Mouse (Mus musculus) neural tube, embryonic 13.5 days (tissue): Measurements from ENCODE around the gene Gm14214. TPM values are rescaled to one million over a fixed set of nuclear protein-coding genes. Genes with fewer than 3 reads are reported as not detected.

Source experiments
- ATAC-seq: fragments of 200-750 bp; cut with Nextera tagmentation; 2 replicates; pipeline ENCODE4 v1.8.0; 2017; ENCODE audit warnings: low read depth, mild to moderate bottlenecking, moderate TSS enrichment, moderate library complexity
- H3K27ac ChIP-seq: fragments of 300-500 bp; sonication (generic); replicated peaks from 2 replicates; pipeline ENCODE4 v1.5.1; 2015; ENCODE audit warnings: moderate library complexity, mild to moderate bottlenecking, inconsistent platforms
- H3K27me3 ChIP-seq: fragments of 300-500 bp; sonication (generic); 2 replicates; pipeline ENCODE4 v1.6.1; 2015; ENCODE audit warnings: mild to moderate bottlenecking, inconsistent platforms
- H3K36me3 ChIP-seq: fragments of 300-500 bp; sonication (generic); 2 replicates; pipeline ENCODE4 v1.6.1; 2015; ENCODE audit warnings: mild to moderate bottlenecking, inconsistent platforms
- H3K4me1 ChIP-seq: fragments of 300-500 bp; sonication (generic); replicated peaks from 2 replicates; pipeline ENCODE4 v1.6.1; 2015; ENCODE audit warnings: inconsistent platforms
- H3K4me2 ChIP-seq: fragments of 300-500 bp; sonication (generic); 2 replicates; pipeline ENCODE4 v1.6.1; 2015; ENCODE audit warnings: inconsistent platforms, mild to moderate bottlenecking, moderate library complexity
- H3K4me3 ChIP-seq: fragments of 300-500 bp; sonication (generic); 2 replicates; pipeline ENCODE4 v1.5.1; 2015; ENCODE audit warnings: mild to moderate bottlenecking, inconsistent platforms
- H3K9ac ChIP-seq: fragments of 300-500 bp; sonication (generic); 2 replicates; pipeline ENCODE4 v1.6.1; 2015; ENCODE audit warnings: moderate library complexity, mild to moderate bottlenecking, inconsistent platforms
- H3K9me3 ChIP-seq: fragments of 300-500 bp; sonication (generic); 2 replicates; pipeline ENCODE4 v1.6.1; 2016; ENCODE audit warnings: inconsistent platforms
- WGBS: fragments of 180-500 bp; shearing (Covaris S2); methylation state at CpG from one replicate; pipeline ENCODE4 v1.1.7; 2015; 5-methylcytosine and 5-hydroxymethylcytosine counted together
- polyA plus RNA-seq: library from polyadenylated mRNA; unstranded; fragments of >200 nt; fragmentation: Nextera tagmentation; extraction: Ambion mirVana; gene quantifications from 2 replicates; pipeline ENCODE4 v1.2.1, GENCODE M21; 2015

The Gm14214 gene
- polyA plus RNA-seq, 1 experiment from 2014 or later = not detected

GRCm38 (mm10) chr2:154743915-154744314 lies 25.9 kb downstream of the Gm14214 start:
- WGBS = 59% methylated on average over 4 of the region's 4 CpGs
- ATAC-seq = no peak
- H3K27ac ChIP-seq = no peak overlapping the region
- H3K4me1 ChIP-seq = peaks cover 14% of the 10 kb centered on the region
- no peaks in the 10 kb centered on the region for H3K9me3 ChIP-seq
- H3K36me3 ChIP-seq = no peaks in the 10 kb centered on the region
- no peak overlapping the region for H3K9ac ChIP-seq
- no peak overlapping the region for H3K4me2 ChIP-seq
- no peaks in the 10 kb centered on the region for H3K27me3 ChIP-seq
- H3K4me3 ChIP-seq = no peak overlapping the region

GRCm38 (mm10) chr2:154742911-154743819 lies 26.7 kb downstream of the Gm14214 start:
- WGBS = 75% methylated on average over 10 of the region's 10 CpGs
- Histone ChIP-seq H3K4me2 (no peak overlapping the region), H3K4me3 (no peak overlapping the region), H3K4me1 (peaks cover 9% of the 10 kb centered on the region; the same call in 1 of the 2 replicates), H3K9ac (no peak overlapping the region), H3K27ac (no peak overlapping the region), H3K9me3 (no peaks in the 10 kb centered on the region), H3K36me3 (no peaks in the 10 kb centered on the region), H3K27me3 (no peaks in the 10 kb centered on the region)
- ATAC-seq = no peak

GRCm38 (mm10) chr2:154738621-154739020 lies 31.2 kb downstream of the Gm14214 start:
- Histone ChIP-seq H3K36me3 (no peaks in the 10 kb centered on the region), H3K4me2 (no peak overlapping the region), H3K27me3 (no peaks in the 10 kb centered on the region), H3K9me3 (no peaks in the 10 kb centered on the region), H3K4me3 (no peak overlapping the region), H3K4me1 (peaks cover 21% of the 10 kb centered on the region), H3K9ac (no peak overlapping the region), H3K27ac (no peak overlapping the region)
- WGBS = 91% methylated on average over 5 of the region's 5 CpGs
- ATAC-seq = no peak

- H3K27me3 ChIP-seq = no peaks in the 10 kb centered on the region
- no peaks in the 10 kb centered on the region for H3K9me3 ChIP-seq
- ATAC-seq = no peak
- no peak overlapping the region for H3K4me3 ChIP-seq
- no peak overlapping the region for H3K27ac ChIP-seq
- no peak overlapping the region for H3K9ac ChIP-seq
- no peak overlapping the region for H3K4me2 ChIP-seq
- 85% methylated on average over 7 of the region's 7 CpGs for WGBS
- H3K4me1 ChIP-seq = peaks cover 12% of the 10 kb centered on the region
- H3K36me3 ChIP-seq = no peaks in the 10 kb centered on the region
Measured at GRCm38 (mm10) chr2:154735986-154736385, 33.8 kb downstream of the Gm14214 start.

- H3K9me3 ChIP-seq = no peaks in the 10 kb centered on the region
- H3K36me3 ChIP-seq = no peaks in the 10 kb centered on the region
- H3K9ac ChIP-seq = no peak overlapping the region
- no peaks in the 10 kb centered on the region for H3K27me3 ChIP-seq
- peak; percentile 43; the same call in 1 of the 2 replicates for ATAC-seq
- H3K27ac ChIP-seq = no peak overlapping the region
- no peak overlapping the region for H3K4me2 ChIP-seq
- no peak overlapping the region for H3K4me3 ChIP-seq
- H3K4me1 ChIP-seq = peaks cover 12% of the 10 kb centered on the region
- 35% methylated on average over 7 of the region's 7 CpGs for WGBS
Measured at GRCm38 (mm10) chr2:154735416-154735815, 34.4 kb downstream of the Gm14214 start.

DNA sequence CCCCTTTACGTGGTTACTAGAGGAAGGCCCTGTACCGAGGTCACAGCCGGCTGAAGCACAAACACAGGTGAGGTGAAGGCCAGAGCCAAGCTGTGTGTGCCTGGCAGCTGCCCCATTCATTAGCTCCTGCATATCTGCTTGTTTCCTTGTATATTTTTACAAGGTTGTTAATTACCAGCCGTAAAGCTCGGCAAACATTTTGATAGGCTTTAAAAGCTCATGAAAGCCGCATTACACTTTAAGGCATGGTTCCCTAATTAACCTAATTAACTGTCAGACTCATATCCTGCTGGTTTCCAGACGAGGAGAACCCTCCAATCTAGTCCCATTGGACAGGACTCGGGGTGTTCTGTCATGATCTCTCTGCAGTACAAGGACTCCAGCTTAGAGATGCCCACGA lies 34.9 kb downstream of the Gm14214 start:
- WGBS = 38% methylated on average over 9 of the region's 9 CpGs
- Histone ChIP-seq H3K9ac (no peak overlapping the region), H3K9me3 (no peaks in the 10 kb centered on the region), H3K27ac (no peak overlapping the region), H3K4me2 (no peak overlapping the region), H3K27me3 (no peaks in the 10 kb centered on the region), H3K36me3 (no peaks in the 10 kb centered on the region), H3K4me3 (no peak overlapping the region), H3K4me1 (peaks cover 12% of the 10 kb centered on the region)
- ATAC-seq = no peak

GRCm38 (mm10) chr2:154732503-154733141 lies 37.2 kb downstream of the Gm14214 start:
- Histone ChIP-seq H3K4me3 (no peak overlapping the region), H3K27ac (no peak overlapping the region), H3K9me3 (no peaks in the 10 kb centered on the region), H3K4me2 (no peak overlapping the region), H3K4me1 (peaks cover 12% of the 10 kb centered on the region), H3K9ac (no peak overlapping the region), H3K27me3 (no peaks in the 10 kb centered on the region), H3K36me3 (no peaks in the 10 kb centered on the region)
- ATAC-seq = no peak
- 81% methylated on average over 9 of the region's 9 CpGs for WGBS

DNA sequence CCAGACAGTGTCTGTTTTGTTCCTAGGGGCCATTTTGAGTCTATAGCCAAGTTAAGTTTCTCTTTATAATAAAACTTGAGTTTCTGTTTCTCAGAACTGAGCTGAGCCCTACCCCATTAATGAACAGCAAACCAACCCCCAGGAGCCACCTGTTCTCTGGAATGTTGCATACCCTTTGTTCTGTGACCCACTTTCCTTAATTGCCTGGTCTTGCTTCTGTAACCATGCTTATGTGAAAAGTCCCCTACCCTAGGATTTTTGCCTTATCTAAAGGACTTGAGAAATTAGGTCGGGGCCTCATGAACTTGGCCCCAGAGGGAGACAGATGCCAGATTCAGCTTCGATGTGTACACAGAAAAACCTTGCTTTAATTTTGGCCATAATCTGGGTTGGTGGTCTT lies 37.9 kb downstream of the Gm14214 start:
- H3K27ac ChIP-seq = no peak overlapping the region
- WGBS = 68% methylated on average over 2 of the region's 2 CpGs
- no peak overlapping the region for H3K4me3 ChIP-seq
- peaks cover 17% of the 10 kb centered on the region for H3K4me1 ChIP-seq
- no peak overlapping the region for H3K4me2 ChIP-seq
- no peak for ATAC-seq
- no peak overlapping the region for H3K9ac ChIP-seq
- H3K9me3 ChIP-seq = no peaks in the 10 kb centered on the region
- no peaks in the 10 kb centered on the region for H3K27me3 ChIP-seq
- H3K36me3 ChIP-seq = no peaks in the 10 kb centered on the region

DNA sequence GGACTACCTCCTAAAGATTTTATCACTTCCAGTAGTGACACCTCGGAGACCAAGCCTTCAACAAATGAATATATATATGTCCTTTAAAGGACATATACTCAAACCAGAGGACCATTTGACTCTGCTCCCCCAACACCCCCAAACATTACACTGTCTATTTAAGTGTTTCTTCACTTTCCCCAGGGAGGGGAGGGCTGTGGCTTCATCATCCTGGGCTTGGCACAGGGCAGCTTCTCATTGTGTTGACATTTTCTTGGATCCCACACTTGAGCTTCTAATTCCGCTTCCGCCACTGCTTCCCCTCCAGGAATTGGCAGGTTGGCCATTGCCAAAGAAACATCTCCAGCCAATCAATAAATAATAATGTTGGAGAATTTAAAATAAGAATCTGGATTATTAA lies 39.0 kb downstream of the Gm14214 start:
- H3K9ac ChIP-seq = no peak overlapping the region
- no peaks in the 10 kb centered on the region for H3K36me3 ChIP-seq
- H3K4me3 ChIP-seq = no peak overlapping the region
- 90% methylated on average over 3 of the region's 3 CpGs for WGBS
- no peak for ATAC-seq
- H3K4me2 ChIP-seq = no peak overlapping the region
- H3K4me1 ChIP-seq = peaks cover 16% of the 10 kb centered on the region
- H3K27ac ChIP-seq = no peak overlapping the region
- no peaks in the 10 kb centered on the region for H3K9me3 ChIP-seq
- H3K27me3 ChIP-seq = no peaks in the 10 kb centered on the region

- ATAC-seq = no peak
- H3K27me3 ChIP-seq = no peaks in the 10 kb centered on the region
- no peak overlapping the region for H3K4me2 ChIP-seq
- no peak overlapping the region for H3K4me3 ChIP-seq
- H3K4me1 ChIP-seq = peaks cover 10% of the 10 kb centered on the region
- no peak overlapping the region for H3K9ac ChIP-seq
- 53% methylated on average over 3 of the region's 3 CpGs for WGBS
- no peaks in the 10 kb centered on the region for H3K9me3 ChIP-seq
- no peaks in the 10 kb centered on the region for H3K36me3 ChIP-seq
- H3K27ac ChIP-seq = no peak overlapping the region
Measured at GRCm38 (mm10) chr2:154729737-154730136, 40.1 kb downstream of the Gm14214 start.

- H3K9me3 ChIP-seq = no peaks in the 10 kb centered on the region
- H3K4me3 ChIP-seq = no peak overlapping the region
- H3K27me3 ChIP-seq = no peaks in the 10 kb centered on the region
- no peak for ATAC-seq
- peaks cover 10% of the 10 kb centered on the region; the same call in 1 of the 2 replicates for H3K4me1 ChIP-seq
- no peaks in the 10 kb centered on the region for H3K36me3 ChIP-seq
- H3K4me2 ChIP-seq = no peak overlapping the region
- no peak overlapping the region for H3K27ac ChIP-seq
- H3K9ac ChIP-seq = no peak overlapping the region
- 71% methylated on average over 4 of the region's 4 CpGs for WGBS
Measured at GRCm38 (mm10) chr2:154723473-154723872, 46.4 kb downstream of the Gm14214 start.

DNA sequence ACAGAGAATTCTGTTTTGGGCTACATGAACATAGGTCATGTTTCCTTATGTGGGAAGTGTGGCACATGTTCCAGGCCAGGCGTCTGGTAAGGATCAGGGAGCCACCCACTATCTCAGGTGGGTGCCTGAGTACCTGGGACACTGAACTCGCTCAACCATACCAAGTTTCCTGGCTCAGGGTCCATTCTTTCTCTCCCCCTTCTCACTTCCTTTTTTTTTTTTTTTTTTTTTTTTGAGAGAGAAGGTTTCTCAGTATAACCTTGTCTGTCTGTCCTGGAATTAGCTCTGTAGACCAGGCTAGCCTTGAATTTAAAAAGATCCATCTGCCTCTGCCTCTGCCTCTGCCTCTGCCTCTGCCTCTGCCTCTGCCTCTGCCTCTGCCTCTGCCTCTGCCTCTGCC lies 49.5 kb downstream of the Gm14214 start:
- H3K9ac ChIP-seq = no peak overlapping the region
- WGBS = 89% methylated on average over 2 of the region's 2 CpGs
- no peak for ATAC-seq
- no peaks in the 10 kb centered on the region for H3K9me3 ChIP-seq
- H3K4me1 ChIP-seq = peaks cover under 1% of the 10 kb centered on the region; the same call in 1 of the 2 replicates
- H3K27me3 ChIP-seq = no peaks in the 10 kb centered on the region
- H3K4me3 ChIP-seq = no peak overlapping the region
- no peak overlapping the region for H3K27ac ChIP-seq
- H3K4me2 ChIP-seq = no peak overlapping the region
- H3K36me3 ChIP-seq = no peaks in the 10 kb centered on the region
